Mouse (Mus musculus): ENCODE data around the gene Gm18336.

- TF ChIP-seq CTCF (IDR thresholded peaks at IDR 0.05; ENCODE audit: low read depth) = no peak
- no peak for TF ChIP-seq EP300 (IDR thresholded peaks at IDR 0.05; ENCODE audit: low read depth)
Observed at GRCm38 (mm10) chrX:73391481-73391880, 7.1 kb downstream of the Gm18336 start.

Data from liver, embryonic 14.5 days (tissue).